Mouse (Mus musculus): ENCODE measurements around the gene Txnrd2. TPM values are rescaled to one million over a fixed set of nuclear protein-coding genes. Genes with fewer than 3 reads are reported as not detected.

Txnrd2 gene
- polyA plus RNA-seq, 1 experiment from 2014 or later: 26.1 TPM

DNA sequence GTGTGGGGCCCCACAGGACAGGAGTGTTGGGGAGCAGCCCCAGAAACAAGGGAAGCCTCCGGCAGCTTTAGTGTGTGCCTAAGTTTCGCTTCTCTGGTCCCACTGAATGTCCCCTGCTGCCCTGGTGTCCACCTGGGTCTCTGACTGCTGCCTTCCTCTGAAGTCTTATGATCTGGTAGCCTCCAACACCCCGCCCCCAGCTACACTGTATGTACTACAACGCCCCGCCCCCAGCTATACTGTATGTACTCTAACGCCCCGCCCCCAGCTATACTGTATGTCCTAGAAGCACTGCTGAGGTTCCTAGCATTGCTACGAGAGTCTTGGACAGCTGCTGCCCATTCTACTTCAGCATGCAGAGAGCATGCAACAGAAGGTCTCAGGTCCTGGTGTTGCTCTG is 46.8 kb downstream of the Txnrd2 start:
- Histone ChIP-seq H3K9me3 (no peaks in the 10 kb centered on the region), H3K4me2 (no peak overlapping the region), H3K36me3 (peaks cover 16% of the 10 kb centered on the region; the same call in 1 of the 2 replicates), H3K4me3 (replicated peaks) (no peak overlapping the region), H3K4me1 (replicated peaks) (0 out of 2 replicates have a peak, but pooled peaks cover 21% of the 10 kb centered on the region), H3K27me3 (no peaks in the 10 kb centered on the region), H3K27ac (peak overlapping the region; percentile 23; the same call in 1 of the 2 replicates), H3K9ac (replicated peaks) (no peak overlapping the region)
- WGBS: 88% methylated on average over 8 of the region's 8 CpGs
- no peak for ATAC-seq (ENCODE audit: insufficient number of reproducible peaks, insufficient read depth, low FRiP score, low TSS enrichment, low read depth)

DNA sequence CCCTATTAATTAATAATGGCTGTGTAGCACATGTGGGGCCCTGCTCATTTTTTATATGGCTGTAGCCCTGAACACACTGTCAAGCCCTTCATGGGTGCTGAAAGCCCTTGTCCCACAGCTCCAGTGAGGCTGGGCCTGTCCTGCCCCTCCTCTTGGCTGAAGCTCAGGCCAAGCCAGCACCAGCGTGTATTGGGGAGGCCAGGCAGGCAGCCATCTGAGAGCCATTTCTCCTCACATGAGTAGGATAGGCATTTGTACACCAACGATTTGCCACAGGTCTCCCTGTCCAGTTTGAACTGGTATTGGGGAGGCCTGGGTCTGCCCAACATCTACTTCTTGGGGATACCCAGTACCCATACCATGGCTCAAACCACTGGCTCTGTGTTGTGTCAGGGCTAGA is 47.8 kb downstream of the Txnrd2 start:
- H3K27me3 ChIP-seq: no peaks in the 10 kb centered on the region
- WGBS: 80% methylated on average over 2 of the region's 2 CpGs
- H3K9ac ChIP-seq (replicated peaks): no peak overlapping the region
- 0 out of 2 replicates have a peak, but pooled peaks cover 21% of the 10 kb centered on the region for H3K4me1 ChIP-seq (replicated peaks)
- H3K4me3 ChIP-seq (replicated peaks): no peak overlapping the region
- no peak overlapping the region for H3K4me2 ChIP-seq
- ATAC-seq (ENCODE audit: insufficient number of reproducible peaks, insufficient read depth, low FRiP score, low TSS enrichment, low read depth): no peak
- peak overlapping the region; percentile 50; the same call in 1 of the 2 replicates for H3K27ac ChIP-seq
- no peaks in the 10 kb centered on the region for H3K9me3 ChIP-seq
- H3K36me3 ChIP-seq: peaks cover 11% of the 10 kb centered on the region; the same call in 1 of the 2 replicates

DNA sequence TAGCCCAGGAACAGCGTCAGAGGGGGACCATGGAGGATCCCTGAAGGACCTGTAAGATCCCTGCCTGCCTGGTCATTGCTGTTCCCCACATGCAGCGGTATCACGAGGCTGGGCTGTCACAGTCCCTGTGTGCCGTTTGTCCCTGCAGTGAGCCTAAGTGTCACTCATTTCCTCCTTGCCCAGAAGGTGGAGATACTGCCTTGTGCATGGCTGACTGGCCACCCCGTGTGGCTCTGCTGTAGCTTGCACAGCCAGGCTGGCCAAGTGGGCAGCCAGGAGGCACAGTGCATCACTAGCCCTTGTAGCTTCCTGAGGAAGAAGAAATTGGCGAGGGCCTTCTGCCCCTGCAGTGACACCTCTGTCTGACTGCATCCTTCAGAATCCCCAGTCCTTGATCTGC is 51.8 kb downstream of the Txnrd2 start:
- WGBS: 61% methylated on average over 6 of the region's 6 CpGs
- H3K9ac ChIP-seq (replicated peaks): no peak overlapping the region
- no peaks in the 10 kb centered on the region for H3K27me3 ChIP-seq
- peaks cover 19% of the 10 kb centered on the region; the same call in 1 of the 2 replicates for H3K4me1 ChIP-seq (replicated peaks)
- H3K27ac ChIP-seq: no peak overlapping the region
- ATAC-seq (ENCODE audit: insufficient number of reproducible peaks, insufficient read depth, low FRiP score, low TSS enrichment, low read depth): no peak
- H3K36me3 ChIP-seq: no peaks in the 10 kb centered on the region
- no peaks in the 10 kb centered on the region for H3K9me3 ChIP-seq
- no peak overlapping the region for H3K4me3 ChIP-seq (replicated peaks)
- no peak overlapping the region for H3K4me2 ChIP-seq

DNA sequence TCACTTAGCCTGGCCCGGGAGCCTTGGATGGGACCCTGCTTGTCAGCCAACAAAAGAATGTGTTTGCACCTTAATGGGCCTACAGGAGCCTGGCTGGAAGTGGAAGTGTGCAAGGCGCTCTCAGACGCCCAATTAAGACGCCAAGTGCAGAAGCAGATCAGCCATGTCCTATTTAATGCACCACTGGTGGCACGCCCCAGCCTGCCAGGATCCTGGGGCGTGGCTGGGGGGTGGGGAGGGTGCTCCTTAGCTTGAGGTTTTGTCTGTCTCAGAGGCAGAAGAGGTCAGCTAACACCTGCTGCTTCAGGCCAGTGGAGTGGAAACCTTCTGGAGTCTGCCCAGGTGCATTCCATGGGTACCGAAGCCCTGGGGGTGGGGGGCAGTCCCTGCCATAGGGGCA is 53.5 kb downstream of the Txnrd2 start:
- Histone ChIP-seq H3K27me3 (no peaks in the 10 kb centered on the region), H3K36me3 (no peaks in the 10 kb centered on the region), H3K27ac (no peak overlapping the region), H3K9me3 (no peaks in the 10 kb centered on the region), H3K4me1 (replicated peaks) (peaks cover 19% of the 10 kb centered on the region), H3K9ac (replicated peaks) (no peak overlapping the region), H3K4me3 (replicated peaks) (no peak overlapping the region), H3K4me2 (no peak overlapping the region)
- no peak for ATAC-seq (ENCODE audit: insufficient number of reproducible peaks, insufficient read depth, low FRiP score, low TSS enrichment, low read depth)
- 52% methylated on average over 7 of the region's 7 CpGs for WGBS

DNA sequence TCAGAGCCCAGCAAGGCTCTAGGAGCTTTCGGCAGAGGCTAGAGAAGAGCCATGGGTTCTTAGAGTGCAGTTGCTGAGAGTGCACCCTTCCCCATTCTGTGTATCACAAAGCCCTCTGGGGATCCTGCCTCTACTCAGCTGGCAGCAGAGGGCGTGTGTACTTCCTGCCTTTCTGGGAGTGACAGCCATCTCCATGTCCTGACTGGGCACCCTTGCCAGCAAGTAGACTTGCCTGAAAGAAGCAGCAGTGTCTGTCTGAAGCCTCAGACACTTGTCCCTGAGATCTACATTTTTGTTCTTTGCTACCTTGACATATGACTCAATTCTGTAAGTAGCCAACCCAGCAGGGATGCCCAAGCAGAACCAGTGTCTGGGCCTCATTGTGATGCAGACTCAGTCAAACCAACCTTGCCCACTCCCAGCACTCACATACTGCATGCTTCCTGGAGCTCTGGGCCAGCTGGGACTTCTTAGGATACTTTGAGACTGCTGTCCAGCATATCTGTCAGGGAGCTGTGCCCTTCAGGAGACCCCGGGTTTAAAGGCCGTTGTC is 54.8 kb downstream of the Txnrd2 start:
- 72% methylated on average over 4 of the region's 4 CpGs for WGBS
- H3K9ac ChIP-seq (replicated peaks): no peak overlapping the region
- ATAC-seq (ENCODE audit: insufficient number of reproducible peaks, insufficient read depth, low FRiP score, low TSS enrichment, low read depth): no peak

DNA sequence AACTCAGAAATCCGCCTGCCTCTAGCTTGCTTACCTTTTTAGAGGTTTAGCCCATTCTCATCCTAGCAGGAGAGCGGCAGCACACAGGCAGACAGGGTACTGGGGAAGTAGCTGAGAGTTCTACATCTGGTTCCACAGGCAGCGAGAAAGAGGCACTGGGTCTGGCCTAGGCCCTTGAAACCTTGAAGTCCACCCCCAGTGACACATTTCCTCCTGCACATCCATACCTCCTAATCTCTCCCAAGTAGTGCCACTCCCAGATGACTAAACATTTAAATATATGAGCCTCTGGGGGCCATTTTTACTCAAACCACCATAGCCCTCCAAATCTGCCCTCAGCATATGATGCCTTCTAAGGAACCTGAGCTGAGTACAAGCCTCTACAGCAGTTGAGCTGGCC is 56.2 kb downstream of the Txnrd2 start:
- Histone ChIP-seq H3K9ac (replicated peaks) (no peak overlapping the region), H3K9me3 (no peaks in the 10 kb centered on the region), H3K4me1 (replicated peaks) (peaks cover 23% of the 10 kb centered on the region), H3K27me3 (no peaks in the 10 kb centered on the region), H3K27ac (no peak overlapping the region), H3K4me3 (replicated peaks) (no peak overlapping the region), H3K36me3 (no peaks in the 10 kb centered on the region), H3K4me2 (no peak overlapping the region)
- no peak for ATAC-seq (ENCODE audit: insufficient number of reproducible peaks, insufficient read depth, low FRiP score, low TSS enrichment, low read depth)
- WGBS: 91% methylated on average over 3 of the region's 3 CpGs

More for the DNA sequence above, 54.8 kb downstream of the Txnrd2 start:
- no peak overlapping the region for H3K27ac ChIP-seq
- no peak overlapping the region for H3K4me3 ChIP-seq (replicated peaks)
- H3K4me2 ChIP-seq: no peak overlapping the region
- peaks cover 23% of the 10 kb centered on the region for H3K4me1 ChIP-seq (replicated peaks)
- no peaks in the 10 kb centered on the region for H3K27me3 ChIP-seq
- H3K9me3 ChIP-seq: no peaks in the 10 kb centered on the region
- H3K36me3 ChIP-seq: no peaks in the 10 kb centered on the region

DNA sequence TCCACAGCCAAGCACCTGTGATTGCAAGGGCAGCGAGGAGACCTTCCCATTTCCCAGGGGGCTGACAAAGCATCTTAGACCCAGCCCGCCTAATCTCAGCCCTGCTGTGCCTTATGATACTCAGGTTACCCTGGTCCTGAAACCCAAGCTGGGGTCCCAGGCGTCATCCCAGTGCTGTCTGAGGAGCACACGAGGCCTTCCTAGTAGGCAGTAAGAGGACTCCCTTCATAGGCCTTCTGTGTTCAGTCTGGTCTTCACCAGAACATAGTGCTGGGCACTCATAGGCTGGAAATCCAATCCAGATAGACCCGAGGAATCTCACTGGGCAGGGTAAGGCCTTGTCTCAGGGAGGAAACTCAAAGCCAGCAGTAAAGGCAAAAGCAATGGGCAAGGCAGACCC is 57.7 kb downstream of the Txnrd2 start:
- no peak for ATAC-seq (ENCODE audit: insufficient number of reproducible peaks, insufficient read depth, low FRiP score, low TSS enrichment, low read depth)
- Histone ChIP-seq H3K27me3 (no peaks in the 10 kb centered on the region), H3K4me2 (no peak overlapping the region), H3K4me1 (replicated peaks) (peaks cover 23% of the 10 kb centered on the region), H3K27ac (no peak overlapping the region), H3K9me3 (no peaks in the 10 kb centered on the region), H3K36me3 (no peaks in the 10 kb centered on the region), H3K9ac (replicated peaks) (no peak overlapping the region), H3K4me3 (replicated peaks) (no peak overlapping the region)
- 75% methylated on average over 5 of the region's 5 CpGs for WGBS

DNA sequence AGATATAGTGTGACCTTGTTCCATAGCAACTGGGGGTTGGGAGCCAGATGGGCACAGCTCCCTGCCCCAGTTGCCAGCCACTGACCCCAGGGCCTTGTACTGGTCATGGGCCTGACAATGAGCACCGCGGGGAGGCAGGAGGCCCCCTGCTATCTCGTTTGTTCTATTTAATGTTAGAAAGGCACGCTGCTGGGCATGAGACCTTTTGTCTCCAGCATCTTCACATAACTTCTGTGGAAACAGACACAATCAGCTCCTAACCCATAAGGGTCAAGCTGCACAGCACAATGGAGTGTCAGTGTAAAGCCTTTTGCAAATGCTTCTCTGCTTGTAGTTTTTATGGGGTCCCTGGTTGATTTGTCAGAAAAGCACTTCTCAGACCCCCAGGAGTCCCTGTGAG is 58.2 kb downstream of the Txnrd2 start:
- Histone ChIP-seq H3K9ac (replicated peaks) (no peak overlapping the region), H3K36me3 (no peaks in the 10 kb centered on the region), H3K9me3 (no peaks in the 10 kb centered on the region), H3K27ac (peak overlapping the region; percentile 47), H3K4me1 (replicated peaks) (peaks cover 23% of the 10 kb centered on the region), H3K4me2 (no peak overlapping the region), H3K27me3 (no peaks in the 10 kb centered on the region), H3K4me3 (replicated peaks) (no peak overlapping the region)
- WGBS: 54% methylated on average over 4 of the region's 4 CpGs
- ATAC-seq (ENCODE audit: insufficient number of reproducible peaks, insufficient read depth, low FRiP score, low TSS enrichment, low read depth): no peak

DNA sequence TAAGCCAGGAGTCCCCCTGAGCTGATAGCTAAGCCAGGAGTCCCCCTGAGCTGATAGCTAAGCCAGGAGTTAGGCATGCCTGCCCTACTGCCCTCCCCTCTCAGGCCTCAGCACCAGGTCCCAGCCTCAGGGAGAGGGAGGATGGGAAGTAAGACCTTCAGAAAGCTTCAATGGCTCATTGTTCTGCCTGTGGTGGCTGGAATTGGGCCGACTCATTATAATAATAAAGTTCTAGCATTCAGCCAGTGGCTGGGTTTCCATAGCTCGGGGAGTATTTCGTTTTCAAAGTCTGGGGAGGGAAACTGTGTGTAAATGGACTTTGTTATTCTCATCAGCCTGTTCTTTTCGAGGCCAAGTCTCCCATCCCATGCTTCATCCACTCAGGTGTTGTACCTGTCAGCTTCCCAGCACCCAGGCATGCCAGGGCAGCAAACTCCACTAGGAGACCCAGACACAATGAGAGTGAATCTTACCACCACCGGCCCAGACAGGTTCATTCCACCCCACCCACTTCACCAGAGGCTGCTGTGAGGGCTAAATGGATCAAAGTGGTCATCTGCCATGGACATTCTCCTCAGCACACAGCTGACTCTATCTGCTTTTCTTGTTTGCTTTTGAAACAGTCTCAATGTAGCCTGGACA is 58.7 kb downstream of the Txnrd2 start:
- H3K27ac ChIP-seq: peak overlapping the region; percentile 47
- H3K27me3 ChIP-seq: no peaks in the 10 kb centered on the region
- no peak overlapping the region for H3K4me3 ChIP-seq (replicated peaks)
- WGBS: 65% methylated on average over 5 of the region's 5 CpGs
- ATAC-seq (ENCODE audit: insufficient number of reproducible peaks, insufficient read depth, low FRiP score, low TSS enrichment, low read depth): no peak
- H3K36me3 ChIP-seq: no peaks in the 10 kb centered on the region
- H3K9me3 ChIP-seq: no peaks in the 10 kb centered on the region
- H3K4me2 ChIP-seq: no peak overlapping the region
- H3K4me1 ChIP-seq (replicated peaks): peaks cover 19% of the 10 kb centered on the region
- H3K9ac ChIP-seq (replicated peaks): no peak overlapping the region

DNA sequence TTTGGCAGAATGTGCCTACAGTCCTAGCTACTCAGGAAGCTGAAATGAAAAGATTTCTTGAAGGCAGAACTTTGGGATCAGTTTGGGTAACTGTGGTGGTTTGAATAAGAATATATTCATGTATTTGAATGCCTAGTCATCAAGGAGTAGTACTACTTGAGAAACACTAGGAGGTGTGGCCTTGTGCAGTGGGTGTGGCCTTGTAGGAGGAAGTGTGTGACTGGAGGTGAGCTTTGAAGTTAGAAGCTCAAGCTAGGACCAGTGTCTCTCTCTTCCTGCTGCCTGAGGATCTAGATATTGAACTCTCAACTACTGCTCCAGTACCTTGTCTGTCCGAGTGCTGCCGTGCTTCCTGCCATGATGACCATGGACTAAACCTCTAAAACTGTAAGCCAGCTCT is 59.9 kb downstream of the Txnrd2 start:
- Histone ChIP-seq H3K9ac (replicated peaks) (no peak overlapping the region), H3K4me1 (replicated peaks) (peaks cover 17% of the 10 kb centered on the region), H3K4me3 (replicated peaks) (no peak overlapping the region), H3K27me3 (no peaks in the 10 kb centered on the region), H3K27ac (no peak overlapping the region), H3K36me3 (no peaks in the 10 kb centered on the region), H3K4me2 (no peak overlapping the region), H3K9me3 (no peaks in the 10 kb centered on the region)
- ATAC-seq (ENCODE audit: insufficient number of reproducible peaks, insufficient read depth, low FRiP score, low TSS enrichment, low read depth): no peak
- WGBS: 81% methylated on average over 2 of the region's 2 CpGs

DNA sequence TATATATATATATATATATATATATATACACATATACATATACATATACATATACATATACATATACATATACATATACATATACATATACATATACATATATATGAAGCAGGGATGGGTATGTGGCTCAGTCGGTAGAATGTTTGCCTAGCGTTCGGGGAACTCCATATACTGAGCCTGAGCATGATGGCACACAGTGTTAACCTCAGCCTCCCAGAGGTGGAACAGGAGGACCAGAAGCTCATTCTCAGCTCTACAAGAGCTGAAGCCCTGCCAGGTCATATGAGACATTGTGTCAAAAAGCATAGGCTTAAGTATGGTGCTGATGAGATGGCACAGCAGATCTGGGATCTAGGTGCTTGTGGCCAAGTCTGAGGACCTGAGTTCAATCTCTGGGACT is 64.1 kb downstream of the Txnrd2 start:
- Histone ChIP-seq H3K27me3 (no peaks in the 10 kb centered on the region), H3K4me2 (no peak overlapping the region), H3K9me3 (no peaks in the 10 kb centered on the region), H3K4me1 (replicated peaks) (no peaks in the 10 kb centered on the region), H3K4me3 (replicated peaks) (no peak overlapping the region), H3K9ac (replicated peaks) (no peak overlapping the region), H3K27ac (no peak overlapping the region), H3K36me3 (no peaks in the 10 kb centered on the region)
- ATAC-seq (ENCODE audit: insufficient number of reproducible peaks, insufficient read depth, low FRiP score, low TSS enrichment, low read depth): no peak
- WGBS: 98% methylated on average over 3 of the region's 3 CpGs

DNA sequence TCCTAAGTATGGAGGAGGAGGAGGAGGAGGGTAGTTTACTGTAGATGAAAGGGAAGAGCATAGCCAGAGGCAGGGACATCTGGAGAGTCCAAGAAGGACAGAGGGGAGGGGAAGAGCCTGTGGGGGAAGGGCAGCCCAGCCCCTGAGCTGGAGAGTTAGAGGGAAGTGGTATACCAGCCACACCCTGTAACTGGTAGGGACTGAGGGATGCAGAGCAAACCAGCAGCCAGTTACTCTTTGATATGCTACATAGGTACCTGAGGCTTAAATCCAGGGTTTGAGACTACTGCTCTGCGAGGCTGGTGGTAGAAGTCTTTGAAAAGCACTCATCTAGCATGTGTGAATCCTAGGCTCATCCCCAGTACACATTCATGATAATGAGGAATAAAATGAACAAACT is 64.7 kb downstream of the Txnrd2 start:
- no peak overlapping the region for H3K27ac ChIP-seq
- H3K36me3 ChIP-seq: no peaks in the 10 kb centered on the region
- no peak; the same call in 1 of the 2 replicates for ATAC-seq (ENCODE audit: insufficient number of reproducible peaks, insufficient read depth, low FRiP score, low TSS enrichment, low read depth)
- no peaks in the 10 kb centered on the region for H3K4me1 ChIP-seq (replicated peaks)
- no peaks in the 10 kb centered on the region for H3K9me3 ChIP-seq
- no peaks in the 10 kb centered on the region for H3K27me3 ChIP-seq
- H3K4me3 ChIP-seq (replicated peaks): no peak overlapping the region
- H3K4me2 ChIP-seq: no peak overlapping the region
- no peak overlapping the region for H3K9ac ChIP-seq (replicated peaks)
- WGBS: 66% methylated on average over 1 of the region's 1 CpGs

Data from limb, embryonic 12.5 days (tissue).